Mouse (Mus musculus) heart, embryonic 10.5 days (tissue): Measurements from ENCODE around the gene Vps18. TPM values are rescaled to one million over a fixed set of nuclear protein-coding genes. Genes with fewer than 3 reads are reported as not detected.

ENCODE experiments used
- DNase-seq: peaks from one replicate; pipeline ENCODE4 v3.0.0-alpha.2; 2017; ENCODE audit warnings: low spot score
- H3K27ac ChIP-seq: fragments of 300-500 bp; sonication (generic); 2 replicates; pipeline ENCODE4 v1.5.1; 2016; ENCODE audit warnings: mild to moderate bottlenecking
- H3K27me3 ChIP-seq: fragments of 300-500 bp; sonication (generic); 2 replicates; pipeline ENCODE4 v1.6.1; 2016; ENCODE audit warnings: mild to moderate bottlenecking; ENCODE audit not compliant: poor library complexity, insufficient read depth, severe bottlenecking
- H3K36me3 ChIP-seq: fragments of 300-500 bp; sonication (generic); 2 replicates; pipeline ENCODE4 v1.6.1; 2016; ENCODE audit warnings: mild to moderate bottlenecking, moderate library complexity
- H3K4me1 ChIP-seq: fragments of 300-500 bp; sonication (generic); 2 replicates; pipeline ENCODE4 v1.6.1; 2016; ENCODE audit warnings: mild to moderate bottlenecking
- H3K4me3 ChIP-seq: fragments of 300-500 bp; sonication (generic); 2 replicates; pipeline ENCODE4 v1.5.1; 2016; ENCODE audit warnings: mild to moderate bottlenecking, moderate library complexity
- H3K9me3 ChIP-seq: fragments of 300-500 bp; sonication (generic); 2 replicates; pipeline ENCODE4 v1.6.1; 2016; ENCODE audit warnings: mild to moderate bottlenecking, moderate library complexity
- WGBS: fragments of 180-500 bp; shearing (Covaris S2); methylation state at CpG from one replicate; pipeline ENCODE4 v1.1.7; 2016; 5-methylcytosine and 5-hydroxymethylcytosine counted together
- polyA plus RNA-seq: library from polyadenylated mRNA; unstranded; fragments of >200 nt; fragmentation: Nextera tagmentation; extraction: Ambion mirVana; gene quantifications from 2 replicates; pipeline ENCODE4 v1.2.1, GENCODE M21; 2016

The Vps18 gene
- polyA plus RNA-seq, 1 experiment from 2014 or later = 18.6 TPM

GRCm38 (mm10) chr2:119294411-119294810, 5.9 kb downstream of the Vps18 start:
- H3K27ac ChIP-seq = no peak overlapping the region
- no peak overlapping the region for H3K4me3 ChIP-seq
- H3K36me3 ChIP-seq = peaks cover 88% of the 10 kb centered on the region
- no peak for DNase-seq
- WGBS = 89% methylated on average over 18 of the region's 18 CpGs
- H3K9me3 ChIP-seq = no peaks in the 10 kb centered on the region
- no peaks in the 10 kb centered on the region for H3K27me3 ChIP-seq
- H3K4me1 ChIP-seq = peaks cover 13% of the 10 kb centered on the region

GRCm38 (mm10) chr2:119296756-119297155, 8.2 kb downstream of the Vps18 start:
- Histone ChIP-seq H3K27me3 (no peaks in the 10 kb centered on the region), H3K4me1 (peaks cover 23% of the 10 kb centered on the region), H3K36me3 (peaks cover 77% of the 10 kb centered on the region), H3K4me3 (no peak overlapping the region), H3K9me3 (no peaks in the 10 kb centered on the region), H3K27ac (no peak overlapping the region)
- DNase-seq = peak; percentile 72
- WGBS = 93% methylated on average over 12 of the region's 12 CpGs

- Histone ChIP-seq H3K4me1 (peaks cover 23% of the 10 kb centered on the region), H3K36me3 (peaks cover 70% of the 10 kb centered on the region), H3K27me3 (no peaks in the 10 kb centered on the region), H3K9me3 (no peaks in the 10 kb centered on the region), H3K27ac (no peak overlapping the region), H3K4me3 (no peak overlapping the region)
- 92% methylated on average over 19 of the region's 19 CpGs for WGBS
- DNase-seq = peak; percentile 73
Observed at GRCm38 (mm10) chr2:119297506-119297905, 9.0 kb downstream of the Vps18 start.

- peaks cover 29% of the 10 kb centered on the region for H3K4me1 ChIP-seq
- 45% methylated on average over 5 of the region's 5 CpGs for WGBS
- DNase-seq = peak; percentile 77
- no peak overlapping the region for H3K4me3 ChIP-seq
- no peak overlapping the region for H3K27ac ChIP-seq
- no peaks in the 10 kb centered on the region for H3K9me3 ChIP-seq
- H3K27me3 ChIP-seq = no peaks in the 10 kb centered on the region
- peaks cover 61% of the 10 kb centered on the region for H3K36me3 ChIP-seq
Observed at GRCm38 (mm10) chr2:119298330-119298729, 9.8 kb downstream of the Vps18 start.

DNA sequence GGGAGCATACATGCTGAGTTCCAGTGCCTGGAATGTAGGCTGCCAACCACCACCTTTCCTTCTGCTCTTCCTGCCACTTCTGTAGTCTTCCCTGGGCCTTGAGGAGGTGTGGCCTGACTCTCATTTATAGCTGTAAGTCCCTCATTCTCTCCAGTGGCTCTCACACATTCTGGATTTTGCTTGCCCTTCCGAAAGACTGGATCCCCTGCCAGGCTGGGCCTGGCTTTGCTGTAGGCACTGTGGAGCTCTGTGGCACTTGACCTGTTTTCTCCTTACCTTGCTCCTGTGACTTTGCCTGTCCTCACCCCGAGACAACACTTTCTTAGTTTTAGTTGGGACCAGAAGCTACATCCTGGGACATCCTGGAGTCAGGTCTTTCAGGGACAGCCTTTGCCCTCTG, 10.3 kb downstream of the Vps18 start:
- no peaks in the 10 kb centered on the region for H3K9me3 ChIP-seq
- DNase-seq = no peak
- H3K36me3 ChIP-seq = peaks cover 56% of the 10 kb centered on the region
- H3K27me3 ChIP-seq = no peaks in the 10 kb centered on the region
- H3K27ac ChIP-seq = peak overlapping the region; percentile 56; the same call in 1 of the 2 replicates
- WGBS = 88% methylated on average over 2 of the region's 2 CpGs
- H3K4me3 ChIP-seq = no peak overlapping the region
- H3K4me1 ChIP-seq = peaks cover 31% of the 10 kb centered on the region

- Histone ChIP-seq H3K9me3 (no peaks in the 10 kb centered on the region), H3K36me3 (peaks cover 43% of the 10 kb centered on the region), H3K27ac (peak overlapping the region; percentile 86), H3K4me3 (peak overlapping the region; percentile 48), H3K4me1 (peaks cover 45% of the 10 kb centered on the region), H3K27me3 (no peaks in the 10 kb centered on the region)
- WGBS = 3% methylated on average over 15 of the region's 15 CpGs
- peak; percentile 94 for DNase-seq
Observed at GRCm38 (mm10) chr2:119299981-119300818, 11.7 kb downstream of the Vps18 start.

- no peaks in the 10 kb centered on the region for H3K9me3 ChIP-seq
- DNase-seq = peak; percentile 71
- no peaks in the 10 kb centered on the region for H3K27me3 ChIP-seq
- H3K27ac ChIP-seq = peak overlapping the region; percentile 86
- peak overlapping the region; percentile 48 for H3K4me3 ChIP-seq
- H3K4me1 ChIP-seq = peaks cover 52% of the 10 kb centered on the region
- peaks cover 39% of the 10 kb centered on the region for H3K36me3 ChIP-seq
- WGBS = 45% methylated on average over 7 of the region's 7 CpGs
Observed at GRCm38 (mm10) chr2:119300819-119301493, 12.4 kb downstream of the Vps18 start.

GRCm38 (mm10) chr2:119302876-119303275, 14.3 kb downstream of the Vps18 start:
- Histone ChIP-seq H3K4me3 (no peak overlapping the region), H3K4me1 (peaks cover 57% of the 10 kb centered on the region), H3K36me3 (peaks cover 22% of the 10 kb centered on the region), H3K27ac (no peak overlapping the region), H3K27me3 (no peaks in the 10 kb centered on the region), H3K9me3 (no peaks in the 10 kb centered on the region)
- no peak for DNase-seq
- WGBS = 62% methylated on average over 6 of the region's 6 CpGs

- 36% methylated on average over 3 of the region's 3 CpGs for WGBS
- Histone ChIP-seq H3K4me1 (peaks cover 55% of the 10 kb centered on the region), H3K4me3 (no peak overlapping the region), H3K9me3 (no peaks in the 10 kb centered on the region), H3K27ac (peak overlapping the region; percentile 76), H3K27me3 (no peaks in the 10 kb centered on the region), H3K36me3 (peaks cover 8% of the 10 kb centered on the region; the same call in 1 of the 2 replicates)
- DNase-seq = no peak
Observed at GRCm38 (mm10) chr2:119304391-119304790, 15.9 kb downstream of the Vps18 start.

GRCm38 (mm10) chr2:119304798-119305208, 16.3 kb downstream of the Vps18 start:
- peak overlapping the region; percentile 76 for H3K27ac ChIP-seq
- H3K9me3 ChIP-seq = no peaks in the 10 kb centered on the region
- WGBS = 7% methylated on average over 3 of the region's 3 CpGs
- DNase-seq = no peak
- H3K4me3 ChIP-seq = no peak overlapping the region
- peaks cover 51% of the 10 kb centered on the region for H3K4me1 ChIP-seq
- no peaks in the 10 kb centered on the region for H3K27me3 ChIP-seq
- H3K36me3 ChIP-seq = 0 out of 2 replicates have a peak, but pooled peaks cover 4% of the 10 kb centered on the region

DNA sequence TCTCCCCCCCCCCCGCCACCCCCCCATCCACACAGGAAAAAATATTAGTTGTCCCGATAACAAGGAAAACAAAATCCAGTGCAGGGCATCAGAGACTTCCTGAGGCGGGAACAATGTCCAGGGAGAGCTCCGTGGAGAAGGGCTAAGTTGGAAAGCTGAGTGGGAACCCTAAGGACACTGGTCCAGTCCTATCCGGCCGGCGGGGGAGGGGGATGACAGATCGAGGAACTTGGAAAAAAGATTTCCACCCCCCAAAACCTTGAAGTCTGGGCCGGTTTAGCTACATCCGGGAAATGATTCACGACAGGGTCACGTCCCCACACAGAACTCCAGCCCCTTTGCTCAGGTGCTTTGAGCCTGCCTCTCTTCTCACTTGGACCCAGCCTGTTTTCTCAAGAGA, 23.0 kb downstream of the Vps18 start:
- H3K27ac ChIP-seq = peak overlapping the region; percentile 53
- WGBS = 31% methylated on average over 12 of the region's 12 CpGs

GRCm38 (mm10) chr2:119312380-119312958, 23.9 kb downstream of the Vps18 start:
- 66% methylated on average over 2 of the region's 2 CpGs for WGBS
- Histone ChIP-seq H3K9me3 (0 out of 2 replicates have a peak, but pooled peaks cover 3% of the 10 kb centered on the region), H3K4me1 (peaks cover 43% of the 10 kb centered on the region)

More for the DNA sequence above, 23.0 kb downstream of the Vps18 start:
- peaks cover 43% of the 10 kb centered on the region for H3K4me1 ChIP-seq
- H3K4me3 ChIP-seq = no peak overlapping the region
- H3K9me3 ChIP-seq = 0 out of 2 replicates have a peak, but pooled peaks cover 3% of the 10 kb centered on the region
- no peak for DNase-seq
- H3K36me3 ChIP-seq = no peaks in the 10 kb centered on the region
- peaks cover 25% of the 10 kb centered on the region for H3K27me3 ChIP-seq

More at GRCm38 (mm10) chr2:119312380-119312958, 23.9 kb downstream of the Vps18 start:
- Histone ChIP-seq H3K27ac (peak overlapping the region; percentile 53), H3K27me3 (peaks cover 25% of the 10 kb centered on the region), H3K36me3 (no peaks in the 10 kb centered on the region), H3K4me3 (no peak overlapping the region)
- DNase-seq = no peak
